Mouse (Mus musculus) cerebellum, adult 11 months (tissue): Measurements from ENCODE around the gene Mst1r.
A peak's percentile ranks its signal among the peaks of the same experiment; 100 is the strongest.

Experiments
- DNase-seq: peaks from one replicate; pipeline ENCODE4 v3.0.0; 2022

Mst1r gene

DNA sequence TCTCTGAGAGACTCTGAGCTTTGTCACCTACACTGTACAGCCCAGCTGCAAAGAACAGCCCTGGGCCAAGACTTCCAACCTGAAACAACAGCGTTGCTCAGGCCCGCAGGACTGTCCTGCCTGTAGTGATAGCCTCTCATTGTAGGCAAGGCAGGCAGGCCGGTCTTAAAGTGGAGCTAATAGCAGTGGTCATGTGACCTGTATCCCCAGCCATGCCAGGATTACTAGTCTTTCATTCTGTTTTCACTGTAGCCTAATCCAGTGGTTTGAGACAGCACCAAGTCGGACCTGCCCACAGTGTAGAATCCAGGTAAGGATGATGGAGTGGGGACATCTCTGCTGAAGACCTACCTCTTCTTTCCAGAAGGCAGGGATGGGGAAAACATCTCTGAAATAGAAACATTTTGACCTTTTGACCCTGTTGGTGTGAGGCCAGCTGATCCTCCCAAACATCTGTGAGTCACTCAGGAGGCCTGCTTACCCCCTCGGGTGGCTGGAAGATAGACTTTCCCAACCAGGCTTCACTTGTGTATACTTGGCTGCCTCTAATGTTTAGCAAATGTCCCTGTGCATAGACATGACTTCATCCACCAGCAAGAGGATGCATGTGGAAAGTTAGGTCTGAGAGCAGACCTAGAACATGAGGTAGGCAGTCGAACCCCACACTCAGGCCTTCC, 49.1 kb downstream of the Mst1r start:
- no peak for DNase-seq

GRCm38 (mm10) chr9:107957141-107957540, 50.5 kb downstream of the Mst1r start:
- DNase-seq: no peak

DNA sequence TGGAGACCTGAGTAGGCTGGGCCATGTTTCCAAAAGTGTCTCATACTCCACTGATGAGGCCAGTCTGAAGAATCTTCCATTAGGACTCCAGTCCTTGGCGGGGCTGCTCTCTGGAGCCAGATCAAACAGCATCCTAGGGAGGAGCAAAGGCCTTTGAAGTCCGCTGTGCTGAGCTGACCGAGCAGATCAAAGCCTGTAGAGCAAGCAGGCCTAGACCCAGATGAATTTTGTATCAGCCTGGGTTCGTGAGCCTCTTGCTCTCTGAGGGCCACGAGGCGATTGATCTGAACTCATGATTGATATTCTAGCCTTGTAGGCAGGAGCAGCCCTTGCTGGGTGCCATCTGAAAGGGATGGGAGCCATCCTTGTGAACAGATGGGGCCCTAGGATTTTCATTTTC, 53.2 kb downstream of the Mst1r start:
- no peak for DNase-seq

DNA sequence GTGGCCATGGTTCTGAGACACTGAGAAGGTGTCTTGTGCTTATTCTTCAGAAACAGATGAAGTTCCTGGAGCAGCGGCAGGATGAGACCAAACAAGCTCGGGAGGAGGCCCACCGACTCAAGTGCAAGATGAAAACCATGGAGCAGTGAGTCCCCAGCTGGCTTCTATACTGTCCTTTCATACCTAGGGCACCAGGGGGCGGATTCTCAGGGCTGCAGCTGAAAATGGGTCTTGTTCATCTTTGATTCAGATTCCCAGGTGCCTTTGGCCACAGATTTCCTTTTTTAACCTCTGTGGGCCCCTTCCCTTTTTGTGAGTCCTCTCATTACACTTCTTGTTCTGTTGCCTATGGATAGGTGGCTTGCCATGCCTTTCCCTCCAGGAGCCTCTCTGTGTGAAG, 54.3 kb downstream of the Mst1r start:
- no peak for DNase-seq

DNA sequence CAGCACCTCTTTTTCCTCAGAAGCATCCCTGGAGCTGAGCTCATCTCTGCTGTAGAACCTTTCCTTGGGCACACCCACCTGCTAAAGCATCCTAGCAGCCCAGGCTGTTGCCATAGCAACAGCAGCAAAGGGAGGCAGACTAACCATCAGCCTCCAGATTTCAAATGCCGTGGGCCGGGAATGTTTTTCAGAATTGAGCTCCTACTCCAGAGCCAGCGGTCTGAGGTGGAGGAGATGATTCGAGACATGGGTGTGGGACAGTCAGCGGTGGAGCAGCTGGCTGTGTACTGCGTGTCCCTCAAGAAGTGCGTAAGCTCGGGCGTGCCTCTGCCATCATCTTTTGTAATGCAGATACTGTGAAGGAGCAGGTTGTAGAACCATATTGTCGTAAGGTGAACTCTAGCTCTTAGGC, 54.7 kb downstream of the Mst1r start:
- DNase-seq: no peak

DNA sequence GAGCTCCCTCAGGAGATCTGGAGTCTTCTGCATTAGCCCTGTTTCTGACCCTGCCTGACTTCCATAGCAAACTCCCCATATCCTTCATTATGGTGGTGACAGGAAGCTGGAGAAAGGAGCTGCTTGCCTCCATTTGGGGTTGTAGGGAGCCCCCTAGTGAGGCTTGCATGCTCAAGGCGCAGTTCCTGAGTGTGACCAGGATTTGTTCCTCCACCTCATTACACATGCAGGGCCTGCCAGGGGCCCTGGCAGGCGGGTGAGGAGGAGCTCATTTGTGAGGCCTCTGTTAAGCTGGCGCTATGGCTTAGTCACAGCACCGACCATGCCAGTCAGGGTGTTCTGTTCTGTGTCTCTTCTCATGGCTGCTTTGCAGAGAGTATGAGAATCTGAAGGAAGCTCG, 55.2 kb downstream of the Mst1r start:
- DNase-seq: no peak

- DNase-seq: no peak
These were observed 56.2 kb downstream of the Mst1r start for GRCm38 (mm10) chr9:107962916-107963315.

GRCm38 (mm10) chr9:107963700-107964099, 57.0 kb downstream of the Mst1r start:
- peak; percentile 74 for DNase-seq

GRCm38 (mm10) chr9:107964681-107965080, 58.0 kb downstream of the Mst1r start:
- no peak for DNase-seq

- DNase-seq: no peak
These were observed 60.0 kb downstream of the Mst1r start for GRCm38 (mm10) chr9:107966676-107967075.

- no peak for DNase-seq
These were observed 60.8 kb downstream of the Mst1r start for GRCm38 (mm10) chr9:107967437-107967836.

GRCm38 (mm10) chr9:107968531-107968930, 61.9 kb downstream of the Mst1r start:
- no peak for DNase-seq
